Mouse (Mus musculus) adrenal gland, adult 10 weeks (tissue): ENCODE data around the gene Pnpla5. TPM values are rescaled to one million over a fixed set of nuclear protein-coding genes. Genes with fewer than 3 reads are reported as not detected.

Experiments used
- polyA plus RNA-seq: library from polyadenylated mRNA; stranded (reverse); fragments of 350-450 nt; fragmentation: Illumina TruSeq; extraction: RNeasy Lipid Tissue Mini Kit (QIAGEN cat#74804); gene quantifications from one replicate; pipeline ENCODE4 v1.2.3, GENCODE M21; 2014; ENCODE audit warnings: low read depth, low replicate concordance

The Pnpla5 gene
- polyA plus RNA-seq, result not detected

GRCm38 (mm10) chr15:84123075-84123474 is at the start of gene Pnpla5:
TSS of gene Pnpla5 (minus strand) at chr15:84123175.

GRCm38 (mm10) chr15:84167600-84167999 is 44.6 kb upstream of the Pnpla5 start, which contains the start of gene Pnpla3:
TSS of gene Pnpla3 (plus strand) at chr15:84167837.

GRCm38 (mm10) chr15:84105105-84105923 is 17.7 kb downstream of the Pnpla5 start, which contains the start of gene Sult4a1:
TSS of gene Sult4a1 (minus strand) at chr15:84105754.

GRCm38 (mm10) chr15:84065140-84065539 is 57.8 kb downstream of the Pnpla5 start, which contains the start of gene Efcab6:
TSS of gene Efcab6 (minus strand) at chr15:84065379.

Other genes starting within 250 kb of the Pnpla5 start
- gene Efcab6, start 57.8 kb downstream of the Pnpla5 start, polyA plus RNA-seq, result not detected
- gene Sult4a1, start 17.4 kb downstream of the Pnpla5 start, polyA plus RNA-seq, result 0.70 TPM
- not detected for gene Pnpla3, start 44.7 kb upstream of the Pnpla5 start, polyA plus RNA-seq
- gene Samm50, start 69.1 kb upstream of the Pnpla5 start, polyA plus RNA-seq, result 59.5 TPM
- gene Parvb, start 108.9 kb upstream of the Pnpla5 start, polyA plus RNA-seq, result 2.7 TPM
- gene Parvg, start 200.9 kb upstream of the Pnpla5 start, polyA plus RNA-seq, result 0.87 TPM